Mouse (Mus musculus) liver, adult 2 months (tissue): Measurements from ENCODE around the gene Slc39a11.

Experiments
- CTCF ChIP-seq: fragments of 200-500 bp; IDR thresholded peaks from 2 replicates; pipeline ENCODE4 v1.5.1; 2011; ENCODE audit warnings: low read depth, low read length, control low read depth
- POLR2A ChIP-seq: fragments of 200-500 bp; IDR thresholded peaks from 2 replicates; pipeline ENCODE4 v1.6.1; 2011; ENCODE audit warnings: low read length, control low read depth; ENCODE audit not compliant: insufficient read depth; ENCODE audit errors: extremely low read depth

GRCm38 (mm10) chr11:113645181-113645580 is 4.7 kb downstream of the Slc39a11 start:
- TF ChIP-seq CTCF = no peak
- no peak for TF ChIP-seq POLR2A
